Mouse (Mus musculus) heart, embryonic 14.5 days (tissue): ENCODE measurements around the gene Tbl1x. TPM values are rescaled to one million over a fixed set of nuclear protein-coding genes. Genes with fewer than 3 reads are reported as not detected.

Experiments used
- ATAC-seq: fragments of 200-750 bp; cut with Nextera tagmentation; 2 replicates; pipeline ENCODE4 v1.8.0; 2017; ENCODE audit warnings: low read depth, moderate TSS enrichment; ENCODE audit not compliant: insufficient number of reproducible peaks, insufficient read depth, low FRiP score
- H3K27ac ChIP-seq, 2 experiments: fragments of 200-500 bp in 1 of 2; fragments of 300-500 bp in 1 of 2; sonication (generic) in 1 of 2; replicated peaks in 1 of 2; 2 replicates each; pipeline ENCODE4 v1.5.1; 2012 to 2014; ENCODE audit warnings: low read depth in 2 of 2, low read length in 2 of 2, control low read depth in 1 of 2, mild to moderate bottlenecking in 1 of 2, mixed read lengths in 1 of 2; ENCODE audit not compliant: control insufficient read depth in 1 of 2, insufficient read depth in 1 of 2
- H3K27me3 ChIP-seq: fragments of 300-500 bp; sonication (generic); 2 replicates; pipeline ENCODE4 v1.6.1; 2014; ENCODE audit warnings: mild to moderate bottlenecking, low read length, control low read depth; ENCODE audit not compliant: control insufficient read depth, insufficient read depth
- H3K36me3 ChIP-seq: fragments of 300-500 bp; sonication (generic); 2 replicates; pipeline ENCODE4 v1.6.1; 2014; ENCODE audit warnings: mild to moderate bottlenecking, control low read depth, low read length, mixed read lengths; ENCODE audit not compliant: control insufficient read depth, insufficient read depth
- H3K4me1 ChIP-seq, 2 experiments: fragments of 200-500 bp in 1 of 2; fragments of 300-500 bp in 1 of 2; sonication (generic) in 1 of 2; 2 replicates each; pipeline ENCODE4 v1.6.1; 2012 to 2014; ENCODE audit warnings: low read length in 2 of 2, control low read depth in 1 of 2, mixed read lengths in 1 of 2; ENCODE audit not compliant: control insufficient read depth in 2 of 2, insufficient read depth in 2 of 2
- H3K4me2 ChIP-seq: fragments of 300-500 bp; sonication (generic); 2 replicates; pipeline ENCODE4 v1.6.1; 2014; ENCODE audit warnings: mild to moderate bottlenecking, low read length
- H3K4me3 ChIP-seq, 2 experiments: fragments of 200-500 bp in 1 of 2; fragments of 300-500 bp in 1 of 2; sonication (generic) in 1 of 2; 2 replicates each; pipeline ENCODE4 v1.5.1; 2012 to 2014; ENCODE audit warnings: low read length in 2 of 2, mild to moderate bottlenecking in 2 of 2, control low read depth in 1 of 2, low read depth in 1 of 2, moderate library complexity in 1 of 2; ENCODE audit not compliant: control insufficient read depth in 1 of 2, insufficient read depth in 1 of 2
- H3K9ac ChIP-seq: fragments of 300-500 bp; sonication (generic); 2 replicates; pipeline ENCODE4 v1.6.1; 2014; ENCODE audit warnings: mild to moderate bottlenecking, low read length
- H3K9me3 ChIP-seq: fragments of 300-500 bp; sonication (generic); 2 replicates; pipeline ENCODE4 v1.6.1; 2016; ENCODE audit warnings: low read length, control low read depth; ENCODE audit not compliant: control insufficient read depth
- WGBS: fragments of 180-500 bp; shearing (Covaris S2); extraction: QIAGEN DNeasy Blood & Tissue Kit; methylation state at CpG from one replicate; pipeline ENCODE4 v1.1.7; 2014; 5-methylcytosine and 5-hydroxymethylcytosine counted together
- polyA plus RNA-seq: library from polyadenylated mRNA; unstranded; fragments of >200 nt; fragmentation: Nextera tagmentation; extraction: Ambion mirVana; gene quantifications from 2 replicates; pipeline ENCODE4 v1.2.1, GENCODE M21; 2014

Tbl1x gene
- polyA plus RNA-seq, 1 experiment from 2014 or later = 62.7 TPM

- no peak for ATAC-seq
- Histone ChIP-seq H3K4me3 (no peak overlapping the region), H3K9me3 (no peaks in the 10 kb centered on the region), H3K4me1 (peaks cover 5 to 8% of the 10 kb centered on the region in 2 experiments; a peak in 3 of 4 replicates), H3K36me3 (no peaks in the 10 kb centered on the region), H3K4me2 (no peak overlapping the region), H3K27me3 (no peaks in the 10 kb centered on the region), H3K9ac (no peak overlapping the region), H3K27ac (no peak overlapping the region)
These were observed 48.5 kb downstream of the Tbl1x start for GRCm38 (mm10) chrX:77559199-77559881.

GRCm38 (mm10) chrX:77563616-77564015, 52.8 kb downstream of the Tbl1x start:
- no peaks in the 10 kb centered on the region for H3K27me3 ChIP-seq
- 63% methylated on average over 2 of the region's 2 CpGs for WGBS
- no peak overlapping the region for H3K4me3 ChIP-seq
- no peaks in the 10 kb centered on the region for H3K36me3 ChIP-seq
- no peak overlapping the region for H3K4me2 ChIP-seq
- H3K4me1 ChIP-seq = peaks cover 5 to 8% of the 10 kb centered on the region in 2 experiments; a peak in 3 of 4 replicates
- no peak for ATAC-seq
- no peaks in the 10 kb centered on the region for H3K9me3 ChIP-seq
- no peak overlapping the region for H3K27ac ChIP-seq
- no peak overlapping the region for H3K9ac ChIP-seq

DNA sequence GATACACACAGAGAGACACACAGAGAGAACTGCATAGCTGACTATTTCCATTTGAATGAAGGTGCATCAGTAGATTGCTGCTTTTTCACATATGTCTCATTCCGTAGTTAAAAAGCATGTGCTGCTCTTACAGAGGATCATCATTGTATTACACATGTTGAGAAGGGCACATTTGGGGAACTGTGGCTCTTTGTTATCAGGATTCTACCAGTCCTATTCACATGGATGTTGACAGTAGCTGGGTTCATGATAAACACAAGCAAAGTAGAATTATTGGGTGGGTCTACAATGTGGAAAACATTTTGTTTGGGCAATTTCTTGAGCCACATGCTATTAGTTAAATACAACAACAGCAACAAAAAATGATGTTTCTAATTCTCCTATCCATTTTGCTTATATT, 55.9 kb downstream of the Tbl1x start:
- no peak overlapping the region for H3K4me3 ChIP-seq
- H3K27ac ChIP-seq = no peak overlapping the region
- ATAC-seq = no peak
- H3K27me3 ChIP-seq = no peaks in the 10 kb centered on the region
- no peak overlapping the region for H3K9ac ChIP-seq
- H3K4me1 ChIP-seq = no peaks in the 10 kb centered on the region; a peak in 1 of 4 replicates
- H3K36me3 ChIP-seq = no peaks in the 10 kb centered on the region
- WGBS = 84% methylated on average over 1 of the region's 1 CpGs
- H3K9me3 ChIP-seq = no peaks in the 10 kb centered on the region
- no peak overlapping the region for H3K4me2 ChIP-seq

GRCm38 (mm10) chrX:77568013-77568412, 57.2 kb downstream of the Tbl1x start:
- H3K4me2 ChIP-seq = no peak overlapping the region
- no peak for ATAC-seq
- H3K9ac ChIP-seq = no peak overlapping the region
- no peak overlapping the region for H3K4me3 ChIP-seq
- H3K27me3 ChIP-seq = no peaks in the 10 kb centered on the region
- 40% methylated on average over 2 of the region's 2 CpGs for WGBS
- H3K36me3 ChIP-seq = no peaks in the 10 kb centered on the region
- H3K9me3 ChIP-seq = no peaks in the 10 kb centered on the region
- no peak overlapping the region for H3K27ac ChIP-seq
- no peaks in the 10 kb centered on the region for H3K4me1 ChIP-seq

GRCm38 (mm10) chrX:77573743-77574142, 62.9 kb downstream of the Tbl1x start:
- no peak overlapping the region for H3K4me3 ChIP-seq
- 87% methylated on average over 1 of the region's 1 CpGs for WGBS
- H3K9me3 ChIP-seq = no peaks in the 10 kb centered on the region
- no peak overlapping the region for H3K27ac ChIP-seq
- H3K4me2 ChIP-seq = no peak overlapping the region
- no peak overlapping the region for H3K9ac ChIP-seq
- no peaks in the 10 kb centered on the region for H3K36me3 ChIP-seq
- ATAC-seq = no peak
- H3K4me1 ChIP-seq = peaks cover 0 to 5% of the 10 kb centered on the region in 2 experiments; a peak in 1 of 4 replicates
- no peaks in the 10 kb centered on the region for H3K27me3 ChIP-seq

DNA sequence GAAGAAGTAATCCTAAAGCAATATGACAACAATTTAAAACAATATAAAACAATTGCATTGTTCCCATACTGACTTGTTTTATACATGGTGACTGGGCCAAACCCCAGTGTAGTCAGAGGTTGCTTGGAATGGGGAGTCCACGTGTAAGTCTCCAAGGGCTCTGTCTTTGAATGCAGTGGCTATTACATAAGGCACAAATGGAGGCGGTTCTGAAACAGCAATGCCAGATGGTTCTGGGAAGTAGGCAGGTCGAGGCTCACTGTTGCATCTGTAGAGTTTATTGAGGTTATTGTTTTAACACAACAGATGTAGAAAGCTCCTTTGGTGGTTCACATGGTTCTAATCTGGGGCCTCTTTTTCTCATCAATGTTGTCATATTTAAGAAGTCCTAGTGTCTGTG, 66.3 kb downstream of the Tbl1x start:
- Histone ChIP-seq H3K4me1 (peaks cover 0 to 19% of the 10 kb centered on the region in 2 experiments; a peak in 2 of 4 replicates), H3K4me3 (no peak overlapping the region), H3K36me3 (no peaks in the 10 kb centered on the region), H3K9me3 (no peaks in the 10 kb centered on the region), H3K27me3 (no peaks in the 10 kb centered on the region), H3K27ac (no peak overlapping the region), H3K4me2 (no peak overlapping the region), H3K9ac (no peak overlapping the region)
- WGBS = 73% methylated on average over 3 of the region's 3 CpGs
- ATAC-seq = no peak

DNA sequence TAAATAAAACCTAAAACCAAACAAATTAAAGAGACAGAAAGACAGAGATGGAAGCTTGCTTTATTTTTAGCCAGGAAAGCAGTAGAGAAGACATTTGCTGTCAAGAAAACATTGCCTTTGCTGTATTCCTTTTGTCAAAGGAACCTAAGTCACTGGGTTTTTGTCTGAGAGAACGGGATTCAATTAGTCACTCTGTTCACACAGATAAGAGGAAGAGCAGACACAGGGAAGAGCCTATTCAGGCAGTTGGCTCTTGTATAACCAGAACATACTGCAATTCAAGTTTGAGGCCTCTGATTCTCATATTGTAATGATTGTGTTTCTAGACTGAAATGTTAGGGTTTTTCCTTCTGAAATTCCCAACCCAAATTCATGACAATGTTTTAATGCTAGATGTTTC, 67.4 kb downstream of the Tbl1x start:
- Histone ChIP-seq H3K36me3 (no peaks in the 10 kb centered on the region), H3K27ac (no peak overlapping the region)

GRCm38 (mm10) chrX:77579964-77580363, 69.2 kb downstream of the Tbl1x start:
- Histone ChIP-seq H3K36me3 (no peaks in the 10 kb centered on the region), H3K27ac (peak overlapping the region in 1 of 2 experiments; percentile 75; a peak in 3 of 4 replicates), H3K4me2 (peak overlapping the region; percentile 18; the same call in 1 of the 2 replicates), H3K4me3 (no peak overlapping the region), H3K4me1 (peaks cover 0 to 19% of the 10 kb centered on the region in 2 experiments; a peak in 2 of 4 replicates), H3K9ac (no peak overlapping the region), H3K27me3 (no peaks in the 10 kb centered on the region), H3K9me3 (no peaks in the 10 kb centered on the region)
- WGBS = 21% methylated on average over 4 of the region's 4 CpGs
- ATAC-seq = no peak

More for the DNA sequence above, 67.4 kb downstream of the Tbl1x start:
- H3K4me2 ChIP-seq = no peak overlapping the region
- no peak overlapping the region for H3K4me3 ChIP-seq
- H3K9me3 ChIP-seq = no peaks in the 10 kb centered on the region
- H3K27me3 ChIP-seq = no peaks in the 10 kb centered on the region
- 19% methylated on average over 1 of the region's 1 CpGs for WGBS
- no peak for ATAC-seq
- H3K4me1 ChIP-seq = peaks cover 0 to 19% of the 10 kb centered on the region in 2 experiments; a peak in 2 of 4 replicates
- H3K9ac ChIP-seq = no peak overlapping the region
